Mouse (Mus musculus) heart, adult 11 months (tissue): ENCODE measurements around the gene Atg9a.

ENCODE experiments used
- DNase-seq: peaks from one replicate; pipeline ENCODE4 v3.0.0; 2022

Atg9a gene

DNA sequence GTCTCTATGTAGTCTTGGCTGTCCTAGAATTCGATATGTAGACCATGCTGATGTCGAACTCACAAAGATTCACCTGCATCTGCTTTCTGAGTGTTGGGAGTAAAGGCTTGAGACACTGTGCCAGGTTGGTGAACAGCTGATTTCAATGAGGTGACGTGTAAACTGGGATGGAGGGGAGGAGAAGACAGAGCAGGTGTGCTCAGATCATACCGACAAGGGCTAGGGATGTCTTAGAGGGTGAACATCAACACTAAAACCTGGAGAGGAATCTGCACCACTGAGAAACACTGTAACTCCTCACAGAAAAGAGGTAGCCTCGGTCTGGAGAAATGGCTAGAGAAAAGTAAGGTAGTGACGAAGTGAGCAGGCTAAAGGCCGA lies 23.9 kb downstream of the Atg9a start:
- peak; percentile 90 for DNase-seq

DNA sequence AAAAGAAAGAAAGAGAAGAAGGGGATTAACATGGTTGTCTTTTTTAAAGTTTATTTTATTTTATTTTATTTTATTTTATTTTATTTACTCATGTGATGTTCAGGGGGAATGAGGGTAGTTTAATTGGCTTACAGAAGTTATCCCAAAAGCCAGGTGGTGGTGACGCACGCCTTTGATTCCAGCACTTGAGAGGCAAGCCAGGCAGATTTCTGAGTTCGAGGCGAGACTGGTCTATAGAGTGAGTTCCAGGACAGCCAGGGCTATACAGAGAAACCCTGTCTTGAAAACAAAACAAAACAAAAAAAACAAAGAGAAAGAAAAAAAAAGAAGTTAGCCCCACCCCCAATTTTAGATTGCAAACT lies 31.8 kb downstream of the Atg9a start:
- no peak for DNase-seq

DNA sequence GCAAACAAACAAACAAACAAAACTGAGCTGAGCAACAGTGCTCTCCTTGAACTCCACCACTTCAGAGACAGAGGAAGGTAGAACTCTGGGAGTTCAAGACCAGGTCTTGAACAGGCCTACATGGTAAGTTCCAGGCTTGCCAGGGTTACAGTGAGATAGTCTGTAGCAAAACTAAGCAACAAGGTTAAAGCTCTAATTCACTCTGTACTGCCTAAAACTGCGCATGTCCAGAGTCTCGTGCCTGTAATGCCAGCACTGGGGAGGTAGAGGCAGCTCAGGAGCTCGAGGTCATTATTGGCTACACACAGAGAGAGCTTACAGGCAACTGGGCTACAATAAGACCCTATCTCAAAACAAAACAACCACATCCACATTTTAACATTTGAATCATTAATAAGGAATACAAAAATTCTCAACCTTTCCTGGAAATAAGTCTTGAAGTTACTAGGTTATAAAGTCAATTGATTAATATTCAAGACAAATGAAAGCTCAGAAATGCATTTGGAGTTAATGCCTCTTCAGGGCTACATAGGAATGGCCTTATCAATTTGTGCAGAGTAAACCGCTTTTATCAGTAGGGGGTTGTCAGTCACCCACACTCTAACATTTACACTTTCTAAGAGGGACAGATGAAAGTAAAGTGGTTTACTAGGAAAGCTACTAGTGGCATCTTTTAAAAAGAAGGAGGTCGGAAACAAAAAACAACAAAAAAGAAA lies 32.3 kb downstream of the Atg9a start:
- DNase-seq = no peak

DNA sequence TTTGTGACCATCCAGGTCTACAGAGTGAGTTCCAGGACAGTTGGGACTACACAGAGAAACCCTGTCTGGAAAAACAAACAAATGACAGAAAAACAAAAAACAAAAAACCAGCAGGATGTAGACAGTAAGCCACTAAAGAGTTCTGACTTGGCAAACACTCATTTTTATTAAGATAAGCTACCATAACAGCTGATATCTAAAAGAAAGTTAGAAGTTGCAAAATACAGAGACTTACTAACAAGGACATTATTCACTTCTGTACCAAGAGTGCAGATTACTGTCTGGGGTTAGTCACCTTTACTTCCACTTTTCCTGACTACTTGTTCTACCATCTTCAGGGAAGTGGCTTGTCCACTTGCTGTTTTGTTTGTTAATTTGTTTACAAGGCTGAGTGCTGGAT lies 33.0 kb downstream of the Atg9a start:
- DNase-seq = no peak

DNA sequence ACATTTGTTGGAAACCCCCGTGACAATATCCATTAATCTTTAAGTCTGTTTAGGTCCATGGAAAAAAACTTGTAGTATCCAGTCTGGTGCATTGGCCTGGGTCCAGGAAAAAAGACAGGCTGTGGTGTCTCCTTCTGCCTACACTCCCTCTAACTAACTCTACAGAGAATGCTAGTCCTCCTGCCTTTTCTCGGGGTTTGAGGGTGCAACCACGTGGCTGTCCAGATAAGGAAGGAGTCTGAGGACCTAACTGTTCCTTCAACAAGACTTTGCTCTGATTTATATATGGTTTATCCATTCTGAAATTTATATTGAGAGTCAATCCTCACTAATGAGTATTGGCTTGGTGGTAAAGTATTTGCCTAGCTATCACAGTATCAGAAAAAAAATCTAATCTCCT lies 36.2 kb downstream of the Atg9a start:
- no peak for DNase-seq

DNA sequence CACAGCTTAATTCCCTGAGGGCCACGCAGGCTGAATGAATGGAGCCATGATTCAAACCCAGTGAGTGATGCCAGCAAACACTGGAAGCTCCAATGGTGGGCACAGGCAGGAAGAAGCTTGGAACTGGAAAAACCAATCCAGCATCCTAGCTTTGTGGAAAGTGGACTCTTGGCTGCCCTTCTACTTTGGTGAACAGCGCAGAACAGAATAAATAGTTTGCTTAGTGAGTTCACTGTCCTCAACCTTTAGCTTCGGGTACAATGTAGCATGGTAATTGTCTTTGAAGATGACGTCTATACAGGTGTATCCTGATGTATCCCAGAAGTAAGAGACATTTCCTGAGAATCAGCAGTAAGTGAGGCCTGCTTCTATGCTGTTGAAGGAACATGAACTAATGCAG lies 43.3 kb downstream of the Atg9a start:
- DNase-seq = no peak

DNA sequence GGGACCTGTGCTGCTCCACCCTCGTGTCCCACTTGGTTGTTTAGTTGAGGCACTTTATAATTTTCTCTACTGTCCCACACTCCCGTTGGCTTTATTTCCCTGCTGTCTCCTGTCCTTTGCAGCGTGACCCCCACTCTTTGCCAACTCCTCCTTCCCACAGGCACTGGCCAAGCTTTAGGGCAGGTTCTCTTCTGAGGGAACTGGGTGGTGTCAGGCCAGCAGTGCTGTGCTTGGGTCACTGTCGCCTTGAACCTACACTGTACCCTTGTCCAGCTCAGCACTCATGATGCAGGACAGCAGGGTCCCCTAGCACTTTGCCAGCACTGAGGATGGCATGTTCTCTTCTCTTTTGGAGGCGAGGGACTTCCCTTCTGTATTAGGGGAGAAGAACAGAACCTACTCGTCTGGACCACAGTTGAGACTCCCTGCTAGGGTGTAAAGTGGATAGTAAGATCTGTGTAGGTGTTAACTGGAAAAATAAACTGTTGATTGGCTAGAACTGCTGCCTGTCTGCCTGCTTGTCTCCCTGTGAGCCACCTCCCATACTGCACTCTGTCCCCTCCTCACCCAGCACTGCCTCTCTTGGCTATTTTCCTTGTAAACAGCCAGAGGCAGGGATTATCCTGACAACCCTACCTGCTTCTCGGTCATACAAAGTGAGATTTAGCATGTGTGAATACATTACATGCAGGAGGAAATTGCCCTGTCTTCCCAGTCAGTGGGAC lies 44.4 kb downstream of the Atg9a start:
- no peak for DNase-seq

DNA sequence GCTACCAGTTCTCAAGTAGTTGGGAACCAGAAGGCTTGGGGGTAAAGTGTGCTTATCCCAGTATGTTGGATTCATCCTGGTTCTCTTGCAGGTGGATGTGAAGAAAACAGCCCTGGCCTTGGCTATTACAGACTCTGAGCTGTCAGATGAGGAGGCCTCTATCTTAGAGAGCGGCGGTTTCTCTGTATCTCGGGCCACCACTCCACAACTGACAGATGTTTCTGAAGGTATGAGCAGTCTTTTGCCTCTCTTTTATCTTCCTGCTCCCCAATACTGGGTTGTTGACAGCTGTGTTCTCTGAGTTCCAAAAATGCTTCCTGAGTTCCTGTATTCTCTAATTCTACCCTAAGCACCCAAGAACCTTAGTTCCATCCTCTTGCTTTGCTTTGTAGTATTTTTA lies 46.4 kb downstream of the Atg9a start:
- no peak for DNase-seq

DNA sequence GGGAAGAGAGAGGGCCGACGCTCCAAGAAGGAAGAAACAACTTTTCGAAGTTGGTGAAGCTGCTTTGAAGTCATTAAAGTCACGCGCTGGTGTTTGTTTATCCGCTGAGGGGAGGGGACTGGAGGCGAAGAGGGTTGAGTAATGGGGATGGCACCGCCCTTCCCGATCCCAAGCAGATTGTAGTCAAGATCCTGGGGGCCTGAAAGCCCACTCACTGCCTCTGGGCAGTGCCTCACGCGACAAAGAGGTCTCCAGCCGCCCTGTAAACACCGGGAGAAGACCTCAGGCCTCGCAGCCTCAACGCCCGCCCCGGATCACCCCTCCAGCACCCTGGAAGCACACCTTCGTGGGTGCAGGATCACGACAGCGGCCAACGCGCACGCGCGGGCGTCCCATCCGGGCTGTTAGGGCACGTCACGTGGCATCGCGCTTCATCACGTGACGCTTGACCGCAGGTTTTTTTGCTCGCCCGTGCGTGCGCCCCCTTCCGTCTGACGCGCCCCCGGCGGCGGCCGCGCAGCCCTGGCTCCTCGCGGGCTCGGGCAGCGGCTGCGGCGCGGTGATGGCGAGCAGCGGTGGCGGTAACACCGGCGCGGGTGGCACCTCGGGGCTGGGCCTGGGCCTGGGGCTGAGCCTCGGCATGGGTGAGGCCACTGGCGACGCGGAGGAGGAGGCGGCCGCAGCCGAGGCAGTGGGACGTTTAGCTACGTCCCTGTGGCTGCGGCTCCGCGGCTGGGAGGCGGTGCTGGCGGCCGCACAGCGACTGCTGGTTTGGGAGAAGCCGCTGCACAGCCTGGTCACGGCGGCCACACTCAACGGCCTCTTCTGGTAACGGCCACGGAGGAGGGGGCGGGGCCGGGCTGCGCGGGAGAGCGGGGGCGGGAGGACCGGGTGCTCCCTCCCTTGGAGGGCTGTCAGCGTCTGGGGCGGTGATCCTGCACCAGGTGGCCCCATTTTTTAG lies 49.4 kb downstream of the Atg9a start, which contains the start of the genes Cnppd1 and Retreg2:
Gene Cnppd1 (minus strand): TSS at position 411 of the 961 bp plus-strand sequence.
Gene Retreg2 (plus strand): TSS at position 478 of the 961 bp plus-strand sequence.
- DNase-seq = peak; percentile 100

DNA sequence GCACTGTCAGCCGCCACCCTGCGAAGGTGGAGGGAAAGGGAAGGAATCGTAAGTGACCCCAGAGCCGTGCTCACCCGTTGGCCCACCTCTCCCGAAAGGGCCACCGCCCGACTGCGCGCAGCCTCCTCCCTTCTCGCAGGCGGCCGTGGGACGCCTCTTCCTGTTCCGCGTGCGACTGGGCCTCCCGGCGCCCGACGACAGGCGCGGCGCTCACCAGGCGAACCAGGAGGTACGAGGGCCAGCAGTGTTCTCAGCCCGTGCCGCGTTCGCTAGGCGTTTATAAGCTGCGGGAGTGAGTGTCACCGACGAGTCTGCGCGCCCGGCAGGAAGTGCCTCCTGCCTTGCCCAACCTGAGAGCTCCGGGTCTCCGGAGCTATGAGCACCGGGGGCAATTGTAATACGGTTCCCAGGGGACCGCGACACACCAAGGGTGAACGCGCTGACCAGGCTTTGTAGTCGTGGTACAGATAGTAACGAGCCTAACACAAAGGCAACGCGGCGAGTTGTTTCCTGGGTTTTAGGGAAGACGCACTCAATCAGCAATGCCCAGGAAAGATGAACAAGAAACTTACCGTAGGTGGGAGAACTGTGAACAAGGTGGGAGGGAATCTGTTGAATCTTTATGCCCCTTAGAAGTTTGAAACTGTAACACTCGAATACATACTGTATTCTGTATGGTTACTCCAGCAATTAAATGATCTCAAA lies 50.4 kb downstream of the Atg9a start:
- peak; percentile 99 for DNase-seq

DNA sequence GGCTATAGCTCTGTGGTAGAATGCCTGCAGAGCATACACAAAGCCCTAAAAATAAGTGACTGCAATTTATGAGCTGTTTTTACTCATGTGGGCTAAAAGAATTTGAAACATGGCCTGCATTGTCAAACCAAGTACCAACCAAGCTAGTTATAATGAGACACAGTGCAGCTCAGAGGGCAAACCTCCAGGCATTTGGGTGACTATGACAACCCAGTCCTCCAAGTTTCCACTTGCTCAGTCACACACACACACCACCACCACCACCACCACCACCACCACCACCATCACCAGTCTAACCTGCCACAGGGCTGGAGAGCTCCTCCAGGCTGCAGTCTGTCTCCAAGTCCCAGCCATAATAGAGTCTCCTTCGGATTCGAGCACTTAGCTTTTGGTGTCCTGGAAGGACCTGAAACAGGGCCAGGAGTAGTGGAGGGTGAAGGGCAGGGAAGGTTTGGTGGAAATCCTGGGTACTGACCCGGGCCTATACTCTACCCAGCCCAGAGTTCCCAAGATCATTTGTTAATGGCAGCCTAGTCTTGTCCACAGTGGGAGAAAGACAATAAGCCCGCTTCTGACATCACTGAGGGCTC lies 51.3 kb downstream of the Atg9a start:
- peak; percentile 91 for DNase-seq

DNA sequence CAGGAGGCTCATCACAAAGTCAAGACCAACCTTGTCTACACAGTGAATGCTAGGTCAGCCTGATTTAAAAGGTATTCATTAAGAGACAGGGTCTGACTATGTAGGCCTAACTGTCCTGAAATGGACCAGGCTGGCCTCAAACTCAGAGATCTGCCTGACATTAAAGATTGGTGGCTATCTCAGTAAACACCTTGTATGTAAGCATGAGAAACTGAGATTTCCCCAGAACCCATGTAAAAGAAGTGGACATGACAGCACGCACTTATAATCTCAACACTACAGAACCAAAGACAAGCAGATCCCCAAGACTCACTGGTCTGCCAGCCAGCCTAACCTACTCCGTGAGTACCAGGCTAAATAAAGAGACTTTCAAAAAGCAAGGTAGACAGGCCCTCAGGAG lies 53.5 kb downstream of the Atg9a start:
- no peak for DNase-seq

DNA sequence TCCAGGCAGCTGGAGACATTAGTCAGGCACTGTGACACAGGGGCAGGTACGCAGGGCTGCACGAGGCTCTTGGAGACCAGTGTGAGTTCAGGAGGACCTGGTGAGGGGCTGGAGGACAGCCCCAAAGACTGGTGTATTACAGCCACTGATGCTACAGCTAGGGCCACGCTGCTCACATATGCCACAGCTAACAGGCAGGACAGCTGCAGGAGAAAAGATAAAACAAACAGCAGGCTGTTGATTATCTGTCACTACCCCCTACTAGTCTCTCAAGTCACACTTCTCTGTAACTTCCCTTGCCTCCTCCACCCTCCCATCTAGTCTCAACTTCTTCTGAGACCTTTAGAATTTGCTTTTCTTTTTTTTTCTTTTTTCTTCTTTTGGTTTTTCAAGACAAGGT lies 55.3 kb downstream of the Atg9a start:
- no peak for DNase-seq

DNA sequence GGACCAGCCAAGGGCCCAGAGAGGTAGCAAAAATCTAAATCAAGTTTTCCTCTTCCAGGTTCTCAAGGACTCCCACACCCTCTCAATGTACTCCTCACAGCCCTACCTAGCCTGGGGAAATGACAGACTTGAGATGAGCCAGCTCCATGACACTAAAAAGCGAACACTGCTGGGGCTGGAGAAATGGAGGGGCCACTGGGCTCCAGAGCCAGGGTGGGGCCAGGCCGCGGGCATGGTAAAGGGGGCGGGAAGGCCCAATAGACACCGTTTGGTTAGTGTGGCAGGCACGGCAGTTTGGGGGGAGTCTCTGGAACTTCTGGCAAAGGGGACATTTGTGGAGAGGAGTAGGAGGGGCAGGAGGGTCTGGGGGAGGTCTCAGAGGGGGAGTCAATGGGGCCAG lies 55.7 kb downstream of the Atg9a start:
- DNase-seq = no peak

DNA sequence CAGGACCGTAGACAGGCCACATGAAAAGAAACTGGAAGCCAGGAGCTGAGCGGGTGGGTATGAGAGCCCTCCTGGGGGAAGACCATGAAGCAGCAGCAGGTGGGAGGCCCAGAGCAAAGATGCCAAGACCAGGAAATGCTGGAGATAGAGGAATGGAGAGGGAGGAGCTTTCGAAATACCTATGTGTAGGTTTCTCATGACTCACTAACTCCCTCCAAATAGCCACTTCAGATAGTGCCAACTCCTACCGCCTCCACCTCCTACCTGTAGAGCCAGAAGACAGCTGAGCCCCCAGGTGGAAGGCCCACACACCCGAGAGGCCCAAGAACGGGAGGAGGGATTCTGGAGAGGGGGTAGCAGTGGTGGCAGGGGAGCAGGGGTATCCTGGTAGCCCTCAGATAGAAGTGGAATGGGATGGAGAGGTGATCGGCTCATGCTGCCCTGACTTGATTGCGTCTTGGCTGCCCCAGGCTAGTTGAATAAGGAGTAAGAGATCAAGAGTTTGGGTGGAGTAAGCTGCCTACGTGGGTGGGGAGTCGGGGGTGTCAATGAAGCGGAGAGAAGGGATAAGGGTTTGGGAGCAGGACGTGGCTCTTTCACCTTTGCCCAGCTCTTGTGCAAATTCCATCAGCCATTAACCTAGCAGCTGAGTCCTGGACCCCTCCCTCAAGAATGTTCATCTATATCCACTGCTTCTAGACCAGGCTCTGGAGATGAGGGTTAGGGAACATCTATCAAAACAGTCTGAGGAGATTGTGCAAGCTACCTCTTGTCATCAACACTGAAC lies 58.4 kb downstream of the Atg9a start, which contains the start of gene Slc23a3:
Gene Slc23a3 (minus strand): TSS at position 470 of the 787 bp plus-strand sequence.
- DNase-seq = no peak
